Mouse (Mus musculus): ENCODE measurements at regions not wholly inside any gene's neighbourhood (a gene's known extent, or its start where the extent isn't known, plus 50 kb on each side); places are given as distances from the start of the nearest gene placed in this dataset. TPM values are rescaled to one million over a fixed set of nuclear protein-coding genes. Genes with fewer than 3 reads are reported as not detected.

GRCm38 (mm10) chr14:105404662-105405061 lies 146.3 kb downstream of the Ndfip2 start:
- DNase-seq, result no peak

GRCm38 (mm10) chr14:105404241-105404640 lies 145.9 kb downstream of the Ndfip2 start:
- DNase-seq, result no peak

DNA sequence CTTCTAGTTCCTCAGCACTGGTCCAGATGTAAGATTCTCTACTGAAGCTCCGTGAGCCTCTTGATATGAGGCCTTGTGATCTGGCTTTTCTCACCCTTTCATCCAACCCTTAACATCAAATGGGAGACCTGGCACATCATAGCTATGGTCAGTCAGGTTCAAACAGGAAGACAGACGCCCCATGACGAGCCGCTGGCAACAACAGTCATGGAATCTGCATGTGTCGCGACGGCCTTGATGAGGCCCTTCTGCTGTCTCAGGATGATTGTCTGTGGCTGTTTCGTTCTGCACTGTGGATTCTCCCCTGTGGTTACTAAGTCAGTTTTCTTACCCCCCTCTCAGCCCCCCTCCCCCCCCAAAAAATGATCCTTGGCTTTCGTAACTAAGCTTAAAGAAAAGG lies 144.9 kb downstream of the Ndfip2 start:
- DNase-seq, result no peak

DNA sequence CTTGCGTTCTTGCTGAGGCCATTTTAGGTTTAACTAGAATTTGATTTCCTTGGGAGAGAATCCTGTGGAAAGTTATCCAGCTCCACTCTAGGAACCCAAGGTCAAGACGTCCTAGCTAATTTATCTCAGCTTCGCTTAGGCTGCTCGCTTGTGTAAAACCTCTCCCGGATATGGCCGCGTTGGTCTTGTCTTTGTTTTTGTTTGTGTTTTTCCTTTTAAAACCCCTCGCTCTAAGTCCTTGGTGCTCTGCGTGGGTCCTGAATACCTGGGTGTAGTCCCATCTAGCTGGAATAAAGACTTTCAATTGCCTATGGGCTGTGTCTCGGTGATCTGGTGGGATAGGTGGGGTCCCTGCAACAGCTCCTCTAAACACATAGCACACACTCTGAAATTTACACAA lies 144.2 kb downstream of the Ndfip2 start:
- DNase-seq, result no peak

GRCm38 (mm10) chr14:105397467-105397866 lies 139.1 kb downstream of the Ndfip2 start:
- DNase-seq, result peak; percentile 87

- DNase-seq, result no peak
Measured at GRCm38 (mm10) chr14:105392079-105392813, 133.9 kb downstream of the Ndfip2 start.

GRCm38 (mm10) chr14:105391430-105391829 lies 133.1 kb downstream of the Ndfip2 start:
- DNase-seq, result no peak

- no peak for DNase-seq
Measured at GRCm38 (mm10) chr14:105385119-105385518, 126.7 kb downstream of the Ndfip2 start.

DNA sequence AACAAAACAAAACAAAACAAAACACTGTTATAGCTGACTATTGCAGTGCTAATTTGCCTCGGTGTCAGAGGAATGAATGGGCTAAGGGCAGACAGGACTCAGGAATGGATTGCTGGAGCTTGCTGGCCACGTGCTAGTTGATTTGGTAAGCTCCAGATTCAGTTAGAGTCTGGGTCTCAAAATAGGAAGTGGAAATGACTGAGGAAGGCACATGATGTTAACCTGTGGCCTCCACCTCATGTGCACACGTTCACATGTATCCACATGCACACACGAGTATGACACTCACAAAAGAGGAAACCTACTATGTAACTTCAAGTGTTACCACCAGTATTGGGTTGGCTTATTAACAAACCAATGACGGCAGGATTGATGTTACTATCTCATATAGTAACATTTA lies 125.0 kb downstream of the Ndfip2 start:
- DNase-seq, result no peak

DNA sequence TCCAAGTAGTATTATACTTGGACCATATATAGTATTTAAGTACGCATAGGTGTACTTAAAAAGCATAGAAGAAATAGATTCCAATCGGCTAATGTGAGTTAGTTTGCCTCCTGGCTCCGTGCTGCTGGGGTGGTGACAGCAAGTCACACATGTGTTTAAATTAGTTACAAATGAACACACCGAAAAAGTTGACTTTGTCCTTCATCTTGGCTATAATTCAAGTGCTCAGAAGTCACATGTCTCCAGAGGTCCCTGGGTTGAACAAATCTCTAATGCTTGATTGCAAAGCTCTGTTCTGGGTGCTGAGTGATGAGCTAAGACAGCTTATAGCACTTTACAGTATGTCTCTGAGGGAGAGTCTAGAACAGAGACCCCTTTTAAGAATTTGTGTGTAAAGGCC lies 121.7 kb downstream of the Ndfip2 start:
- no peak for DNase-seq

- DNase-seq, result no peak
Measured at GRCm38 (mm10) chr14:105377770-105378169, 119.4 kb downstream of the Ndfip2 start.

DNA sequence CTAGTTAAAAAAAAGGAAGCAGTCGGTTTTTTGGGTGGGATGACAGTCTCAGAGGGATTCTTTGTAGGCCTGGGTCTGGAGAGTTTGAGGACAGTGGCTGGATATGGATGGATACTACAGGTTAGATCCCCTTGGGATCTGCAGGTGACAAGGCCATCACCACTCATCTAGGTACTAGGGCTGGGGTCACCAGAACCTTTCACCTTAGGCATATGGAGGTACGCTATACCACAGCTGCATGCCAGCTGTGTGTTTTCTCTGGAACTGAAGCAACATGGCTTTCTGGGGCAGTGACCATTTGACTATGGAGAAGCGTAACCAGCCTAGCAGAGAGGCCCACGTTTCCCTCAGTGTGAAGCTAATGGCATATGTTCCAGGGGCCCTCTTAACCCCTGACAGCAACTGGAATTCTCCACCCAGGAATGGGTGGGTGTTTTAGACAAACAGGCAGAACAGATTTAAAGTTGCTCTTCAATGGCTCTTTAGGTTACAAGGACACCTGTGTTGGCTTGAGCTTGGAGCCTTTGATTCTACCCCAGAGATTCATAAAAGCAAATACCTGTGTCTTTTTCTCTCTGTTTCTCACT lies 118.8 kb downstream of the Ndfip2 start:
- no peak for DNase-seq

- DNase-seq, result no peak
Measured at GRCm38 (mm10) chr14:105369637-105370435, 111.5 kb downstream of the Ndfip2 start.

DNA sequence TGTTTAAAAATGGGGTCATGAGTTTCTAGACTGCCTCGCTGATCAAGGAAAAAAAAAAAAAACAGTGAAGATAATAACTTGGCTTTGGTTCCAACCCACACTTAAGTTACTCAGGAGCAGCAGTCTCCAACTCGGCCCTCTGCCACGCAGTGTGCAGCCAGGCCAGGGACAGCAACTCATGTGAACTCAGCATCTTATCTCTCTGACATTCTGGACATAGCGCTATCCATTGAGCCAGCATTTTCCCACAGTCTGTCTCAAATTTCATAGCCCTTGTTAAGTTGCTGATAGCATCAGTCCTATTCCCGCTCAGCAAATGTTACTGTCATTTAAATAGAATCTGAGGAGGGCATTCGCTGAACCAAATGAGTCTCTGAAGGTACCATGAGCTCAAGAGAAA lies 102.2 kb downstream of the Ndfip2 start:
- DNase-seq, result peak; percentile 67

DNA sequence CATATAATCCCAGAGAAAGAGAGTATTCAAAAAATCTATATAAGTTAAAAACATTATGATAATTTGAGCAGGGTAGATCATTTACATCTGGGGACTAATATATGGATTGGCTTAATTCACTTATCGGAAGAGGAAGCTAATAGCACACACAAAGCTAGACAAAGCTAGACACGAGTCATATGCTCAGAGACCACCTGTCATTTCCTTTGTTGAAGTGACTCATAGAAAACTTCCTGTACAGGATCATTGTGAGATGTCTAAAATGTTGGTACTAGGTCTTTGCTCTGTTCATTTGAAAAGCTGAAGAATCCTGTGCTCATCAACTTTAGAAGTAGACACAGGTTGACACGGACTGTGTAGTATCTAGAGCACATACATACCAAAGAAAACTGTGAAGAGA lies 101.5 kb downstream of the Ndfip2 start:
- DNase-seq, result no peak

Small RNA genes in the stretch of these regions (microRNA-seq; reads per million reads assigned to microRNA genes)
- gene Gm22406 (not detected), gene Mir6390 (not detected)
